Mouse (Mus musculus) liver, embryonic 14.5 days (tissue): Measurements from ENCODE around the gene Pdap1. TPM values are rescaled to one million over a fixed set of nuclear protein-coding genes. Genes with fewer than 3 reads are reported as not detected.

ENCODE experiments used
- ATAC-seq: fragments of 200-750 bp; cut with Nextera tagmentation; 2 replicates; pipeline ENCODE4 v1.8.0; 2017; ENCODE audit warnings: moderate number of reproducible peaks, mild to moderate bottlenecking, moderate library complexity; ENCODE audit not compliant: insufficient read depth
- DNase-seq, 3 experiments: peaks; one replicate each; pipeline ENCODE4 v3.0.0-alpha.2; 2012 to 2013; ENCODE audit warnings: low read depth in 3 of 3, low spot score in 3 of 3
- H3K27ac ChIP-seq: fragments of 300-500 bp; sonication (generic); 2 replicates; pipeline ENCODE4 v1.5.1; 2014; ENCODE audit warnings: moderate library complexity, mild to moderate bottlenecking, control low read depth, inconsistent platforms
- H3K27me3 ChIP-seq: fragments of 300-500 bp; sonication (generic); 2 replicates; pipeline ENCODE4 v1.6.1; 2014; ENCODE audit warnings: mild to moderate bottlenecking, low read length, moderate library complexity; ENCODE audit not compliant: control insufficient read depth, insufficient read depth
- H3K36me3 ChIP-seq: fragments of 300-500 bp; sonication (generic); replicated peaks from 2 replicates; pipeline ENCODE4 v1.6.1; 2014; ENCODE audit warnings: low read depth; ENCODE audit not compliant: control insufficient read depth, insufficient read depth
- H3K4me1 ChIP-seq, 2 experiments: fragments of 200-500 bp in 1 of 2; fragments of 300-500 bp in 1 of 2; sonication (generic) in 1 of 2; replicated peaks; 2 replicates each; pipeline ENCODE4 v1.6.1; 2012 to 2014; ENCODE audit warnings: antibody characterized with exemption in 1 of 2, inconsistent platforms in 1 of 2, low read length in 1 of 2; ENCODE audit not compliant: control insufficient read depth in 2 of 2, insufficient read depth in 2 of 2
- H3K4me2 ChIP-seq: fragments of 300-500 bp; sonication (generic); 2 replicates; pipeline ENCODE4 v1.6.1; 2014; ENCODE audit warnings: low read depth, mild to moderate bottlenecking, control low read depth, moderate library complexity
- H3K4me3 ChIP-seq, 2 experiments: fragments of 200-500 bp in 1 of 2; fragments of 300-500 bp in 1 of 2; sonication (generic) in 1 of 2; 2 replicates each; pipeline ENCODE4 v1.5.1; 2012 to 2014; ENCODE audit warnings: low read depth in 2 of 2, low read length in 2 of 2, mild to moderate bottlenecking in 2 of 2, control low read depth in 1 of 2, inconsistent platforms in 1 of 2, moderate library complexity in 1 of 2; ENCODE audit not compliant: insufficient read depth in 1 of 2
- H3K9ac ChIP-seq: fragments of 300-500 bp; sonication (generic); replicated peaks from 2 replicates; pipeline ENCODE4 v1.6.1; 2014; ENCODE audit warnings: mild to moderate bottlenecking, control low read depth, moderate library complexity
- H3K9me3 ChIP-seq: fragments of 300-500 bp; sonication (generic); 2 replicates; pipeline ENCODE4 v1.6.1; 2016; ENCODE audit warnings: low read length, mixed read lengths; ENCODE audit not compliant: control insufficient read depth
- CTCF ChIP-seq: IDR thresholded peaks from 2 replicates; pipeline ENCODE4 v1.5.1; 2016; ENCODE audit warnings: antibody characterized with exemption, low read depth, control low read depth
- EP300 ChIP-seq: IDR thresholded peaks from 2 replicates; pipeline ENCODE4 v1.6.1; 2016; ENCODE audit warnings: antibody characterized with exemption, low read depth
- WGBS: fragments of 180-500 bp; shearing (Covaris S2); extraction: QIAGEN DNeasy Blood & Tissue Kit; methylation state at CpG from one replicate; pipeline ENCODE4 v1.1.7; 2014; ENCODE audit not compliant: insufficient replicate concordance; 5-methylcytosine and 5-hydroxymethylcytosine counted together
- polyA plus RNA-seq, 2 experiments: library from polyadenylated mRNA; depleted of rRNA in 1 of 2; stranded (reverse) in 1 of 2; unstranded in 1 of 2; fragments of >200 nt; fragmentation: Nextera tagmentation in 1 of 2; extraction: Ambion mirVana in 1 of 2; gene quantifications; 2 replicates each; pipeline versions ENCODE4 v1.2.1 to v1.2.3; 2012 to 2014

The Pdap1 gene
- polyA plus RNA-seq, 2 experiments: 44.0 to 44.4 TPM

GRCm38 (mm10) chr5:145100960-145101359 lies 39.1 kb downstream of the Pdap1 start:
- Histone ChIP-seq H3K4me1 (no peaks in the 10 kb centered on the region), H3K27ac (no peak overlapping the region), H3K4me2 (no peak overlapping the region), H3K9me3 (no peaks in the 10 kb centered on the region), H3K36me3 (peaks cover 48% of the 10 kb centered on the region), H3K4me3 (no peak overlapping the region), H3K27me3 (no peaks in the 10 kb centered on the region), H3K9ac (no peak overlapping the region)
- no peak for DNase-seq
- no peak for ATAC-seq
- TF ChIP-seq CTCF (no peak), EP300 (no peak)
- WGBS: 85% methylated on average over 9 of the region's 9 CpGs

DNA sequence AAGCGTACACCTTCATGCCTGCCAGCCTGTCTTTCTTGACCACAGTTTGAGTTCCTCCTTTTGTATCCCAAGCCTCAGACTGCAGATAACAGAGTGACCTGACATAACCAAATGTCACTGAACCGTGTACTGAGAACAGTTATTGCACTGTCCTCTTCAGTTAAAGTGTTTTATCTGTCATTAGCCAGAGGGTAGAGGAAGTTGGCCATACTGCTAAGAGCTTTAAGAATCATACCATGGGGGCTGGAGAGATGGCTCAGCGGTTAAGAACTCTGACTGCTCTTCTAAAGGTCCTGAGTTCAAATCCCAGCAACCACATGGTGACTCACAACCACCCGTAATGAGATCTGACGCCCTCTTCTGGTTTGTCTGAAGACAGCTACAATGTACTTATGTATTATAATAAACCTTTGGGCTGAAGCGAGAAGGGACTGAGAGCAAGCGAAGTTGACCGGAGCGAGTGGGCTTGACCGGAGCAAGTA lies 41.7 kb downstream of the Pdap1 start:
- Histone ChIP-seq H3K27ac (no peak overlapping the region), H3K9me3 (no peaks in the 10 kb centered on the region), H3K4me3 (no peak overlapping the region), H3K4me1 (no peaks in the 10 kb centered on the region), H3K27me3 (no peaks in the 10 kb centered on the region), H3K4me2 (no peak overlapping the region), H3K36me3 (peaks cover 48% of the 10 kb centered on the region), H3K9ac (no peak overlapping the region)
- 54% methylated on average over 10 of the region's 10 CpGs for WGBS
- TF ChIP-seq EP300: no peak
- TF ChIP-seq CTCF: no peak
- no peak for DNase-seq
- no peak for ATAC-seq

GRCm38 (mm10) chr5:145096195-145096594 lies 43.8 kb downstream of the Pdap1 start:
- Histone ChIP-seq H3K9ac (no peak overlapping the region), H3K4me3 (no peak overlapping the region), H3K4me1 (no peaks in the 10 kb centered on the region), H3K27ac (no peak overlapping the region), H3K36me3 (peaks cover 54% of the 10 kb centered on the region), H3K4me2 (no peak overlapping the region), H3K9me3 (no peaks in the 10 kb centered on the region), H3K27me3 (no peaks in the 10 kb centered on the region)
- WGBS: 78% methylated on average over 4 of the region's 4 CpGs
- DNase-seq: no peak
- TF ChIP-seq EP300: no peak
- no peak for TF ChIP-seq CTCF
- no peak for ATAC-seq

DNA sequence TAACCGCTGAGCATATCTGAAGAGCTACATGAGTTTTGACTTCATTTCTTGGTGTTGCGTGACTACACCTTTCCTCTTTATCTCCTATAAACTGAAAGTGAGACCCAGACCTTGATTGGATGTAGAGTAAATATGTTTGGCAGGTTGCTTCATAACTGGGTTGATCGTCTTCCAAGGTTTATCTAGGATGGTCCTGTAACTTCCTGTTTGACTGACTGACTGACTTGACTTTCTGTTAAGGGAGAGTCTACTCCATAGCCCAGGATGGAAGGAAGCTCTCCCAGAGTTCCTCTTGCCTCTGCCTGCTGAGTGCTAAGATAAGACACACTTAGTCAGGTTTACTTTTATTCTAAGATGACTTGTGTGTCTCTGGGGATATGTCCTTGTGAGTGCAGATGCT lies 50.2 kb downstream of the Pdap1 start:
- no peak overlapping the region for H3K27ac ChIP-seq
- 48% methylated on average over 3 of the region's 3 CpGs for WGBS
- no peak overlapping the region for H3K4me3 ChIP-seq
- no peaks in the 10 kb centered on the region for H3K9me3 ChIP-seq
- no peak overlapping the region for H3K4me2 ChIP-seq
- TF ChIP-seq EP300 (no peak), CTCF (no peak)
- H3K4me1 ChIP-seq: peaks cover 2 to 5% of the 10 kb centered on the region in 2 experiments; a peak in 3 of 4 replicates
- DNase-seq (no peak), ATAC-seq (no peak)
- no peaks in the 10 kb centered on the region for H3K27me3 ChIP-seq
- H3K9ac ChIP-seq: no peak overlapping the region
- peaks cover 21% of the 10 kb centered on the region for H3K36me3 ChIP-seq

GRCm38 (mm10) chr5:145088186-145088585 lies 51.9 kb downstream of the Pdap1 start:
- Histone ChIP-seq H3K9me3 (no peaks in the 10 kb centered on the region), H3K4me2 (no peak overlapping the region), H3K4me1 (peaks cover 6 to 11% of the 10 kb centered on the region in 2 experiments; a peak in 3 of 4 replicates), H3K36me3 (peaks cover 14% of the 10 kb centered on the region), H3K27ac (no peak overlapping the region), H3K27me3 (no peaks in the 10 kb centered on the region), H3K4me3 (no peak overlapping the region), H3K9ac (no peak overlapping the region)
- no peak for TF ChIP-seq EP300
- no peak for TF ChIP-seq CTCF
- DNase-seq (no peak), ATAC-seq (no peak)
- WGBS: 78% methylated on average over 2 of the region's 2 CpGs
